Mouse (Mus musculus): ENCODE measurements around the gene Srsf9. TPM values are rescaled to one million over a fixed set of nuclear protein-coding genes. Genes with fewer than 3 reads are reported as not detected.
"Not testable (repeated sequence)": the region's sequence is repeated elsewhere in the genome, so short reads cannot be mapped to it uniquely, and the experiment has no call there.

Srsf9 gene
- polyA plus RNA-seq, 1 experiment from 2014 or later, result 123 TPM

- H3K4me3 ChIP-seq (ENCODE audit: low read depth, low read length), result peak overlapping the region; percentile 72
- under 1% methylated on average over 42 of the region's 46 CpGs for WGBS
- peak overlapping the region; percentile 63 for H3K4me2 ChIP-seq (ENCODE audit: low read depth, low read length)
- H3K27ac ChIP-seq (ENCODE audit: low read depth, low read length), result peak overlapping the region; percentile 87
- H3K27me3 ChIP-seq (ENCODE audit: control insufficient read depth, insufficient read depth, low read length), result no peaks in the 10 kb centered on the region
- peaks cover 21% of the 10 kb centered on the region for H3K36me3 ChIP-seq (ENCODE audit: control insufficient read depth, insufficient read depth, low read length)
- H3K4me1 ChIP-seq (ENCODE audit: control insufficient read depth, insufficient read depth, low read length), result peaks cover 18% of the 10 kb centered on the region
- no peaks in the 10 kb centered on the region for H3K9me3 ChIP-seq (ENCODE audit: control insufficient read depth, low read length)
- H3K9ac ChIP-seq (replicated peaks; ENCODE audit: low read depth, low read length), result peak overlapping the region; percentile 88
- ATAC-seq (ENCODE audit: low read depth), result peak; percentile 39
These were observed 26.8 kb upstream of the Srsf9 start for GRCm38 (mm10) chr5:115300035-115300744.

GRCm38 (mm10) chr5:115300792-115301614 is 26.0 kb upstream of the Srsf9 start, which contains the start of gene Dynll1:
Gene Dynll1, minus strand, starts transcription at chr5:115300999.
- Histone ChIP-seq H3K4me1 (ENCODE audit: control insufficient read depth, insufficient read depth, low read length) (peaks cover 18% of the 10 kb centered on the region), H3K36me3 (ENCODE audit: control insufficient read depth, insufficient read depth, low read length) (peaks cover 19% of the 10 kb centered on the region), H3K4me3 (ENCODE audit: low read depth, low read length) (peak within 1 kb of the TSS; percentile 72), H3K27me3 (ENCODE audit: control insufficient read depth, insufficient read depth, low read length) (no peaks in the 10 kb centered on the region), H3K4me2 (ENCODE audit: low read depth, low read length) (peak within 1 kb of the TSS; percentile 75), H3K27ac (ENCODE audit: low read depth, low read length) (peak within 1 kb of the TSS; percentile 87), H3K9ac (replicated peaks; ENCODE audit: low read depth, low read length) (peak within 1 kb of the TSS; percentile 88), H3K9me3 (ENCODE audit: control insufficient read depth, low read length) (no peaks in the 10 kb centered on the region)
- ATAC-seq (ENCODE audit: low read depth), result peak; percentile 97
- under 1% methylated on average over 65 of the region's 66 CpGs for WGBS

GRCm38 (mm10) chr5:115301615-115302014 is 25.4 kb upstream of the Srsf9 start:
- Histone ChIP-seq H3K36me3 (ENCODE audit: control insufficient read depth, insufficient read depth, low read length) (peaks cover 13% of the 10 kb centered on the region), H3K4me2 (ENCODE audit: low read depth, low read length) (peak overlapping the region; percentile 75), H3K9ac (replicated peaks; ENCODE audit: low read depth, low read length) (peak overlapping the region; percentile 57), H3K4me3 (ENCODE audit: low read depth, low read length) (peak overlapping the region; percentile 72), H3K27me3 (ENCODE audit: control insufficient read depth, insufficient read depth, low read length) (no peaks in the 10 kb centered on the region), H3K4me1 (ENCODE audit: control insufficient read depth, insufficient read depth, low read length) (peaks cover 18% of the 10 kb centered on the region), H3K27ac (ENCODE audit: low read depth, low read length) (peak overlapping the region; percentile 64), H3K9me3 (ENCODE audit: control insufficient read depth, low read length) (no peaks in the 10 kb centered on the region)
- WGBS, result 29% methylated on average over 13 of the region's 13 CpGs
- ATAC-seq (ENCODE audit: low read depth), result no peak

GRCm38 (mm10) chr5:115302190-115302589 is 24.8 kb upstream of the Srsf9 start:
- Histone ChIP-seq H3K4me1 (ENCODE audit: control insufficient read depth, insufficient read depth, low read length) (peaks cover 18% of the 10 kb centered on the region), H3K36me3 (ENCODE audit: control insufficient read depth, insufficient read depth, low read length) (peaks cover 11% of the 10 kb centered on the region), H3K4me2 (ENCODE audit: low read depth, low read length) (peak overlapping the region; percentile 75; the same call in 1 of the 2 replicates)
- not testable (repeated sequence) for ATAC-seq (ENCODE audit: low read depth); H3K27ac ChIP-seq (ENCODE audit: low read depth, low read length); H3K9me3 ChIP-seq (ENCODE audit: control insufficient read depth, low read length); H3K27me3 ChIP-seq (ENCODE audit: control insufficient read depth, insufficient read depth, low read length); H3K4me3 ChIP-seq (ENCODE audit: low read depth, low read length); H3K9ac ChIP-seq (replicated peaks; ENCODE audit: low read depth, low read length)
- WGBS, result 75% methylated on average over 3 of the region's 7 CpGs

GRCm38 (mm10) chr5:115312354-115312753 is 14.6 kb upstream of the Srsf9 start:
- ATAC-seq (ENCODE audit: low read depth), result no peak
- no peak overlapping the region for H3K27ac ChIP-seq (ENCODE audit: low read depth, low read length)
- 87% methylated on average over 4 of the region's 4 CpGs for WGBS
- H3K27me3 ChIP-seq (ENCODE audit: control insufficient read depth, insufficient read depth, low read length), result no peaks in the 10 kb centered on the region
- H3K36me3 ChIP-seq (ENCODE audit: control insufficient read depth, insufficient read depth, low read length), result no peaks in the 10 kb centered on the region
- no peaks in the 10 kb centered on the region for H3K9me3 ChIP-seq (ENCODE audit: control insufficient read depth, low read length)
- H3K4me3 ChIP-seq (ENCODE audit: low read depth, low read length), result no peak overlapping the region
- H3K9ac ChIP-seq (replicated peaks; ENCODE audit: low read depth, low read length), result no peak overlapping the region
- no peak overlapping the region for H3K4me2 ChIP-seq (ENCODE audit: low read depth, low read length)
- H3K4me1 ChIP-seq (ENCODE audit: control insufficient read depth, insufficient read depth, low read length), result peaks cover 6% of the 10 kb centered on the region

GRCm38 (mm10) chr5:115312816-115313667 is 13.9 kb upstream of the Srsf9 start:
- Histone ChIP-seq H3K27ac (ENCODE audit: low read depth, low read length) (no peak overlapping the region), H3K9ac (replicated peaks; ENCODE audit: low read depth, low read length) (no peak overlapping the region)

GRCm38 (mm10) chr5:115313668-115313943 is 13.4 kb upstream of the Srsf9 start:
- Histone ChIP-seq H3K4me2 (ENCODE audit: low read depth, low read length) (no peak overlapping the region), H3K4me1 (ENCODE audit: control insufficient read depth, insufficient read depth, low read length) (peaks cover 18% of the 10 kb centered on the region), H3K9me3 (ENCODE audit: control insufficient read depth, low read length) (no peaks in the 10 kb centered on the region), H3K27ac (ENCODE audit: low read depth, low read length) (no peak overlapping the region), H3K36me3 (ENCODE audit: control insufficient read depth, insufficient read depth, low read length) (no peaks in the 10 kb centered on the region), H3K4me3 (ENCODE audit: low read depth, low read length) (no peak overlapping the region), H3K9ac (replicated peaks; ENCODE audit: low read depth, low read length) (no peak overlapping the region), H3K27me3 (ENCODE audit: control insufficient read depth, insufficient read depth, low read length) (no peaks in the 10 kb centered on the region)
- 43% methylated on average over 5 of the region's 5 CpGs for WGBS
- no peak for ATAC-seq (ENCODE audit: low read depth)

More at GRCm38 (mm10) chr5:115312816-115313667, 13.9 kb upstream of the Srsf9 start:
- no peak for ATAC-seq (ENCODE audit: low read depth)
- H3K4me1 ChIP-seq (ENCODE audit: control insufficient read depth, insufficient read depth, low read length), result peaks cover 13% of the 10 kb centered on the region
- H3K4me3 ChIP-seq (ENCODE audit: low read depth, low read length), result no peak overlapping the region
- H3K27me3 ChIP-seq (ENCODE audit: control insufficient read depth, insufficient read depth, low read length), result no peaks in the 10 kb centered on the region
- no peaks in the 10 kb centered on the region for H3K9me3 ChIP-seq (ENCODE audit: control insufficient read depth, low read length)
- 80% methylated on average over 10 of the region's 10 CpGs for WGBS
- H3K36me3 ChIP-seq (ENCODE audit: control insufficient read depth, insufficient read depth, low read length), result no peaks in the 10 kb centered on the region
- H3K4me2 ChIP-seq (ENCODE audit: low read depth, low read length), result no peak overlapping the region

GRCm38 (mm10) chr5:115316968-115317644 is 9.9 kb upstream of the Srsf9 start:
- 0 out of 2 replicates have a peak, but pooled peaks have one; percentile 20 for ATAC-seq (ENCODE audit: low read depth)
- Histone ChIP-seq H3K9me3 (ENCODE audit: control insufficient read depth, low read length) (no peaks in the 10 kb centered on the region), H3K9ac (replicated peaks; ENCODE audit: low read depth, low read length) (peak overlapping the region; percentile 26; the same call in 1 of the 2 replicates), H3K4me2 (ENCODE audit: low read depth, low read length) (0 out of 2 replicates have a peak overlapping the region, but pooled peaks have one; percentile 12), H3K27ac (ENCODE audit: low read depth, low read length) (peak overlapping the region; percentile 80), H3K27me3 (ENCODE audit: control insufficient read depth, insufficient read depth, low read length) (no peaks in the 10 kb centered on the region), H3K36me3 (ENCODE audit: control insufficient read depth, insufficient read depth, low read length) (no peaks in the 10 kb centered on the region), H3K4me3 (ENCODE audit: low read depth, low read length) (no peak overlapping the region), H3K4me1 (ENCODE audit: control insufficient read depth, insufficient read depth, low read length) (peaks cover 29% of the 10 kb centered on the region)
- 2% methylated on average over 14 of the region's 14 CpGs for WGBS
